In genomic region chr15:3725214-3725613, GRCm38 (mm10) we compare ENCODE assay signal across 14 mouse cellular contexts.
DNase-seq lines count a peak whose midpoint lies in the region.
"Had no signal": no experiment of that assay in that cellular context is flagged by ENCODE, and none has a peak within 500 bp of the region (broad histone marks: within the 10 kb centered on the region; RNA-seq: fewer than 3 reads in every experiment).

No protein-coding gene starts in this region.

- no peaks in the 10 kb centered on the region for H3K36me3 ChIP-seq in forebrain, embryonic 10.5 days (replicated peaks)
- H3K36me3 ChIP-seq: embryonic facial prominence, embryonic 10.5 days; lung, embryonic 15.5 days; midbrain, embryonic 12.5 days had no signal

- DNase-seq in heart, adult 8-10 months (ENCODE audit: low spot score): peak; percentile 64
- no peak for DNase-seq in heart, postnatal 4 days
- DNase-seq in 3T3-L1 (ENCODE audit: low read depth, low spot score): peak; percentile 93
- peak; percentile 88 for DNase-seq in Muller cell, postnatal 12 days (ENCODE audit: inconsistent ontology term)
- DNase-seq in kidney, postnatal 14 days: peak; percentile 6
- DNase-seq in embryo, embryonic 10.5 days (ENCODE audit: low spot score): no peak
- DNase-seq in forebrain, embryonic 10.5 days (ENCODE audit: extremely low spot score, low spot score): no peak
- DNase-seq: cerebellum, adult 9-11 months; spleen, adult 18-20 months had no signal

- 88% methylated on average over 3 of the region's 3 CpGs for WGBS in forebrain, embryonic 10.5 days

- H3K4me3 ChIP-seq in forebrain, embryonic 10.5 days: no peak overlapping the region
- H3K4me3 ChIP-seq: embryonic facial prominence, embryonic 10.5 days; left cerebral cortex, adult 2 months; lung, embryonic 15.5 days; midbrain, embryonic 12.5 days had no signal

- H3K4me1 ChIP-seq in forebrain, embryonic 10.5 days: no peaks in the 10 kb centered on the region
- H3K4me1 ChIP-seq: embryonic facial prominence, embryonic 10.5 days; lung, embryonic 15.5 days; midbrain, embryonic 12.5 days had no signal

- no peak overlapping the region for H3K27ac ChIP-seq in forebrain, embryonic 10.5 days
- H3K27ac ChIP-seq: embryonic facial prominence, embryonic 10.5 days; left cerebral cortex, adult 2 months; lung, embryonic 15.5 days; midbrain, embryonic 12.5 days; stomach, postnatal 0 days had no signal

- no peaks in the 10 kb centered on the region for H3K9me3 ChIP-seq in forebrain, embryonic 10.5 days
- H3K9me3 ChIP-seq: embryonic facial prominence, embryonic 10.5 days; lung, embryonic 15.5 days; midbrain, embryonic 12.5 days had no signal

- H3K27me3 ChIP-seq in forebrain, embryonic 10.5 days (ENCODE audit: poor library complexity, severe bottlenecking): no peaks in the 10 kb centered on the region
- H3K27me3 ChIP-seq: lung, embryonic 15.5 days; midbrain, embryonic 12.5 days had no signal

Comparison
In these comparisons a context has a peak if more than half of its experiments do, and no peak if none do; other contexts are left out.
1. DNase-seq: peak in heart, adult 8-10 months (single experiment), 3T3-L1 (single experiment), Muller cell, postnatal 12 days (single experiment) and kidney, postnatal 14 days (single experiment); none in heart, postnatal 4 days (single experiment), embryo, embryonic 10.5 days (single experiment) and forebrain, embryonic 10.5 days (single experiment).